Mouse (Mus musculus) kidney, adult 2 months (tissue): ENCODE data around the gene Pnpla7.

ENCODE experiments used
- CTCF ChIP-seq: fragments of 200-500 bp; conservative IDR thresholded peaks from 2 replicates; pipeline ENCODE4 v1.5.1; 2011; ENCODE audit warnings: low read depth, mild to moderate bottlenecking, control low read depth, low read length, moderate library complexity, mixed read lengths; ENCODE audit not compliant: insufficient read depth, insufficient read length
- POLR2A ChIP-seq: fragments of 200-500 bp; IDR thresholded peaks from one replicate; pipeline ENCODE4 v1.6.1; 2011; ENCODE audit warnings: low read depth, low read length, control low read depth

GRCm38 (mm10) chr2:24929119-24929518 is 46.7 kb upstream of the Pnpla7 start:
- TF ChIP-seq POLR2A (no peak), CTCF (no peak)
